Mouse (Mus musculus) limb, embryonic 12.5 days (tissue): ENCODE results near the gene Ino80e. TPM values are rescaled to one million over a fixed set of nuclear protein-coding genes. Genes with fewer than 3 reads are reported as not detected.

Experiments
- ATAC-seq: fragments of 200-750 bp; cut with Nextera tagmentation; 2 replicates; pipeline ENCODE4 v1.8.0; 2017; ENCODE audit warnings: low read depth, moderate TSS enrichment; ENCODE audit not compliant: insufficient number of reproducible peaks, insufficient read depth, low FRiP score, low TSS enrichment
- H3K27ac ChIP-seq: fragments of 300-500 bp; sonication (generic); 2 replicates; pipeline ENCODE4 v1.5.1; 2016; ENCODE audit warnings: mild to moderate bottlenecking, moderate library complexity
- H3K27me3 ChIP-seq: fragments of 300-500 bp; sonication (generic); 2 replicates; pipeline ENCODE4 v1.6.1; 2016; ENCODE audit warnings: mild to moderate bottlenecking, moderate library complexity
- H3K36me3 ChIP-seq: fragments of 300-500 bp; sonication (generic); 2 replicates; pipeline ENCODE4 v1.6.1; 2016; ENCODE audit warnings: mild to moderate bottlenecking, moderate library complexity
- H3K4me1 ChIP-seq: fragments of 300-500 bp; sonication (generic); replicated peaks from 2 replicates; pipeline ENCODE4 v1.6.1; 2016
- H3K4me2 ChIP-seq: fragments of 300-500 bp; sonication (generic); 2 replicates; pipeline ENCODE4 v1.6.1; 2016; ENCODE audit warnings: mild to moderate bottlenecking, moderate library complexity
- H3K4me3 ChIP-seq: fragments of 300-500 bp; sonication (generic); replicated peaks from 2 replicates; pipeline ENCODE4 v1.5.1; 2016; ENCODE audit warnings: mild to moderate bottlenecking
- H3K9ac ChIP-seq: fragments of 300-500 bp; sonication (generic); replicated peaks from 2 replicates; pipeline ENCODE4 v1.6.1; 2016; ENCODE audit warnings: mild to moderate bottlenecking, moderate library complexity
- H3K9me3 ChIP-seq: fragments of 300-500 bp; sonication (generic); 2 replicates; pipeline ENCODE4 v1.6.1; 2016; ENCODE audit warnings: mild to moderate bottlenecking, moderate library complexity
- WGBS: fragments of 180-500 bp; shearing (Covaris S2); methylation state at CpG from one replicate; pipeline ENCODE4 v1.1.7; 2016; 5-methylcytosine and 5-hydroxymethylcytosine counted together
- polyA plus RNA-seq: library from polyadenylated mRNA; unstranded; fragments of >200 nt; fragmentation: Nextera tagmentation; extraction: Ambion mirVana; gene quantifications from 2 replicates; pipeline ENCODE4 v1.2.1, GENCODE M21; 2016

The Ino80e gene
- polyA plus RNA-seq, 1 experiment from 2014 or later, result 93.3 TPM

DNA sequence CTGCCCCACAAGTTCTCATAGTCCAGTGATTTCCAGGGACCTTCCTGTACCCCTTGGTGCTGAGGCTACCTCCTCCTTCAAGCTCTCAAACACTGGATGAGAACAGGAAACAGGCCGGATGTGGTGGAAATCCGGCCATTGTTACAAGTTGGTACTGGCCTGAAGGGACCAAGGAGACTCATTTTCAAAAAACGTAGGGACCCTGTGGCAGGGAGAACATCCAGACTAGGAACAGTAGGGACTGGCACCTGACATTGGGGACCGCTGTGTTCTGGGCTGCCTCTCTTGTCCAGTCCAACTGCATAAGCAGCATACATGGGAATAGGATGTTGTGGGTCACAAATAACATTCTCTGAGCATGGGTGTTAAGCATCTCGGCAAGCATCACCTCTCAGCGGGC is 18.9 kb upstream of the Ino80e start:
- H3K36me3 ChIP-seq, result peaks cover 53% of the 10 kb centered on the region
- H3K27ac ChIP-seq, result 0 out of 2 replicates have a peak overlapping the region, but pooled peaks have one; percentile 9
- no peaks in the 10 kb centered on the region for H3K9me3 ChIP-seq
- WGBS, result 80% methylated on average over 6 of the region's 6 CpGs
- H3K4me1 ChIP-seq, result peaks cover 30% of the 10 kb centered on the region
- no peak for ATAC-seq
- H3K4me3 ChIP-seq, result peak overlapping the region; percentile 79; the same call in 1 of the 2 replicates
- H3K27me3 ChIP-seq, result no peaks in the 10 kb centered on the region
- H3K4me2 ChIP-seq, result peak overlapping the region; percentile 99
- H3K9ac ChIP-seq, result peak overlapping the region; percentile 76; the same call in 1 of the 2 replicates

DNA sequence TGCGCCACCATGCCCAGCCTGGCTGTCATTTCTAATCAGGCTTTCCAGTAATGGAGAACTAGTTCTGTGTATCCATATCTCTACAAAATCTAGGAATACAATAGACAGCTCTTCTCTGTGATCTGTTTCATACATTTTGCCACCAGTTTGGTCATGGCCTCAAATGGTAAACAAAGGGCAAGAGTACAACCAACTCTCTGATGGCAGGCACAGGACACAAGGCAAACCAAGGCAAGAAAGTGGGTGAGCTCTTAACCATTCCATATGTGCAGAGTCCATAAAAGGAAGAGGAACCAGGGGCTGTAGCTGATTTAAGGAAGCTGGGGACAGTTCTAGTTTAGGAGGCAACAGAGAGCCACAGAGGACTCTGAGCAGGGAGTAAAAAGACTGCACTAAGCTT is 15.1 kb upstream of the Ino80e start:
- Histone ChIP-seq H3K9ac (no peak overlapping the region), H3K27me3 (no peaks in the 10 kb centered on the region), H3K27ac (no peak overlapping the region), H3K4me3 (no peak overlapping the region), H3K4me1 (peaks cover 15% of the 10 kb centered on the region), H3K36me3 (peaks cover 91% of the 10 kb centered on the region), H3K9me3 (no peaks in the 10 kb centered on the region), H3K4me2 (no peak overlapping the region)
- 98% methylated on average over 1 of the region's 1 CpGs for WGBS
- no peak for ATAC-seq

DNA sequence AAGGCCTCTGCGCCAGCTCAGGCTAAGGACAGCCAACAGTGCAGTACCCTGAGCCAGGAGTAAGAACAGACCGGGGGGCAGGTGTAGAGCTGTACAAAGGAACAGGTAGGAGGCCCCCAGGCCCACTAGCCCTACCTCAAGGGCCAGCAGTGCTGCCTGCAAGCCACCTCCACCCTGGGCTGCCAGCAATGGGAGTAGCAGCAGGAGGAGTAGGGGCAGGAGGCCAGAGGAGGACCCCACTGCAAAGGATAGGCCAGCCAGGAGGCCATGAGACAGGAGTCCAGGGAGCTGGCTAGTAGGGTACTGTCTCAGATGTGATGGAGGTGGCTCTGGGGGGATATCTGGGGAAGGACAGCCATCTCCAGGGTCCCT is 8.3 kb upstream of the Ino80e start:
- Histone ChIP-seq H3K4me1 (no peaks in the 10 kb centered on the region), H3K4me2 (no peak overlapping the region), H3K9ac (peak overlapping the region; percentile 38; the same call in 1 of the 2 replicates), H3K9me3 (no peaks in the 10 kb centered on the region), H3K27ac (no peak overlapping the region), H3K27me3 (no peaks in the 10 kb centered on the region), H3K4me3 (no peak overlapping the region), H3K36me3 (peaks cover 99% of the 10 kb centered on the region)
- 98% methylated on average over 2 of the region's 2 CpGs for WGBS
- no peak for ATAC-seq

DNA sequence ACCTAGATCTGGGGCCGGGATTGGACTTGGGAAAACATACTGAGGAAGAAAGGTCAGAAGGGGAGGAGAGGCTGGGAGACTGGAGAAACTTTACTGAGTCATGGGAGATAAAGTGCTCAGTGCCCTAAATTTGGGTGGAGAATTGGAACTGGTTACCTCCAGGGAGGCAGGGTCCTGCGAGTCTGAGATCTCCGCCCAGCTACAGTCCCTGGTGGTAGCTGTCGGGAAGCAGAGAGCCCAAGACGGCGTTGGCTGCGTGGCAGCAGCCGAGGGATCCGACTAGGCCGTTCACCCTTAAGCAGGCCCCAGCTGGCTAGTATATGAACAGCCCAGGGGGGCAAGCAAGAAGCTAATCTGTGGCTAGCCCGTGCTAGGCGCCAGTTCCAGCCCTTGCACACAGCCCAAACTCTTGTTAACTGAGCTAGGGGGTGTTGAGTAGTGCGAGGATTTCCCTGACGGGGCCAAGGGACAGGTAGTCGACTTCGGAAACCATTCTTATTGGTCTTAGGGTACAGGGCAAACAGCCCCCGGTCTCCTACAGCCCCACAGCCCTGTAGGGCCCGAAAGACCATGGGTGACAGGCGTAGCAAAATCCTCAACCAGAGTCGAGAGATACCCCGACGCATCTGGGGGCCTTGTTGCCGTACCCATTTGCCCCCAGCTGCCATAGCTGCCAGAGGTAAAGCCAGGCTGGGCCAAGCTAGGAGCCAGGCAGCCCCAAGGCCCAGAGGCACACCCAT is 7.8 kb upstream of the Ino80e start:
- Histone ChIP-seq H3K36me3 (peaks cover 99% of the 10 kb centered on the region), H3K27me3 (no peaks in the 10 kb centered on the region), H3K9ac (no peak overlapping the region), H3K4me1 (no peaks in the 10 kb centered on the region), H3K27ac (no peak overlapping the region), H3K4me3 (no peak overlapping the region), H3K9me3 (no peaks in the 10 kb centered on the region), H3K4me2 (no peak overlapping the region)
- no peak for ATAC-seq
- 90% methylated on average over 23 of the region's 23 CpGs for WGBS

DNA sequence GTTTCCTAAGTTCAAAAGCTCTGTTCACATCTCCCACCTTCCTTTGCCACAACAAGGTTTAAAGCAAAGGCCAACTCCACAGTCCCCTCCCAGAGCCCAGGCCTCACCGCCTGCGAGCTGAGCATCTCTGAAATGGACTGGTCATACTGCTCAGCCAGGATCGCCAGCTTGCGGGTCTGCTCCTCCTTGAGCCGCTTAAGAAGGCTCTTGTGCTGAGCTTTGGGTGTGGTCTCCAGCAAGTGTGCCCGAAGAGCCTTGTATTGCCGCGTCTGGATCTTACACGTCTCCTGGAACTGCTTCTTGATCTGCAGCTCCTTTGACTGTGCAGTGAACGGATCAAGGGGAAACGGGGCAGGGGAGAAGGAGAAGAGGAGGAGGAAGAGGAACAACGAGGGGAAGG is 5.8 kb upstream of the Ino80e start:
- Histone ChIP-seq H3K4me1 (peaks cover 15% of the 10 kb centered on the region), H3K4me2 (no peak overlapping the region), H3K9me3 (no peaks in the 10 kb centered on the region), H3K27me3 (no peaks in the 10 kb centered on the region), H3K9ac (no peak overlapping the region), H3K36me3 (peaks cover 96% of the 10 kb centered on the region), H3K27ac (no peak overlapping the region), H3K4me3 (no peak overlapping the region)
- WGBS, result 86% methylated on average over 12 of the region's 12 CpGs
- no peak for ATAC-seq

DNA sequence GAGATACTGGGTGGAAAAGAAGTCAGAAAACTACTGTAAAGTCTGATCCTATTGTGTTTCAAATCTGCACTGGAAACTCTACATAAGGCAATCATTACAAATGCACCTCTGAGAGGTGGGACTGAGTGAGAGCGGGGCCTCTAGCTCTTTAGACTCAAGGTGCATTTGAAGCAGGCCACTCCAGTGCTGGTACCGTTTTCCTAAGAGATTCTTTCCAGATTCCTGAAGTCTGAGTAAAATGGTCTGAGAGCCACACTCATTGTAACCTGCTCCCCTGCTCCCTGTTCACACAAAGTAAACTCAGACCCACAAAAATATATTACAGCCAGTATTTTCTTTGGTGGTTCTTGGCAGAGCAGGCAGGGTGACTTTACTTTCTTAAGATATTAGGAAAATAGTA is 5.4 kb upstream of the Ino80e start:
- 83% methylated on average over 2 of the region's 2 CpGs for WGBS
- ATAC-seq, result no peak

DNA sequence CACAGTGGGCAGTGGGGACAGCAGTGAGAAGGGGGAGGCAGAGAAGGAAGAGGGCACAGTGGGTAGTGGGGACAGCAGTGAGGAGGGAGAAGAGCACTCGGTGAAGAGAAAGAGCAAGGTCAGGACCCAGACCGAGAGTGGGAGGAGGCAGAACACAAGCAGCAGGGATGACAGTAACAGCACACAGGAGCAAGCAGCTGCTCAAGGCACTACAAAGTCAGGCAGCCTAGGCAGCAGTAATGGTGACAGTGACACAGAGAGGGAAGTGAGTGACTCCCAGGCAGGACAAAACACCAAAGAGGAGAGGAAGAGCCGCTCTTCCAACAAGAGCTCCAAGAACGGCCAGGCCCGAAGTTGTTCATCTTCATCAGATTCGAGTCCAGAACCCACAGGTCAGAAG is 1.6 kb upstream of the Ino80e start:
- H3K4me2 ChIP-seq, result peak overlapping the region; percentile 82
- peaks cover 30% of the 10 kb centered on the region for H3K4me1 ChIP-seq
- H3K36me3 ChIP-seq, result peaks cover 73% of the 10 kb centered on the region
- ATAC-seq, result no peak
- H3K27me3 ChIP-seq, result no peaks in the 10 kb centered on the region
- H3K27ac ChIP-seq, result peak overlapping the region; percentile 89
- peak overlapping the region; percentile 68 for H3K9ac ChIP-seq
- no peaks in the 10 kb centered on the region for H3K9me3 ChIP-seq
- H3K4me3 ChIP-seq, result peak overlapping the region; percentile 69
- 68% methylated on average over 6 of the region's 6 CpGs for WGBS

More for the DNA sequence above, 5.4 kb upstream of the Ino80e start:
- Histone ChIP-seq H3K4me2 (no peak overlapping the region), H3K27me3 (no peaks in the 10 kb centered on the region), H3K36me3 (peaks cover 91% of the 10 kb centered on the region), H3K4me3 (no peak overlapping the region), H3K9ac (no peak overlapping the region), H3K27ac (no peak overlapping the region), H3K4me1 (peaks cover 20% of the 10 kb centered on the region), H3K9me3 (no peaks in the 10 kb centered on the region)

DNA sequence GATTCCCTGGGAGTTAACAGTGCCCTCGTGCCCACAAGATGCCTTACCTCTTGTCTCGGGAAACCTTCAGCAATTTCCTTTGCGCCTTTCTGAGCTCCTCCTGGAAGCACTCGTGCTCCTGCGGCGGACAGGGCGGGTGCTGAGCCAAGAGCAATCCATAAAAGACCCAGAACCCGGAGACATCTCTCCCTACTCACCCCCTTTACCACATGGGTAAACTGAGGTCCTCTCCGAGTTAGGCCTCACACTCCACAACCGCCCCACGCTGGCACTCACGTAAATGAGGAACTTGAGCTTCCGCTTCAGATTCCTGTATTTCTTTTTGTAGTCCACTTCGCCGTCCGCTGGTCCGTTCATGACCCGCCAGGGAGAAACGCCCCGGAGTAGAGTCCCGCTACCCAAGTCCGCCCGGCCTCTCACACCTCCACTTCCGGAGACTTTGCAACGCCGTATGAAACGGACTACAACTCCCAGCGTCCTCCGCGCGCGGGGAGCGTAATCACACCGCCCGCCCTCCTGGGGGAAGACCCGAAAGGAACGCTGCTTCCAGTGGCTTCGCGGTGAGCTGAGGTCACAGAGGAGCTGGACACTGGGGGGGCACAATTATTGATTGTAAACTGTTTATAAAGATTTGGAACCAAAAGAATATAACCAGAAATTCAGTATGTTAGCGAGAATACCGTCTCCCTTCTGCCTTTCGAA is 597 bp downstream of the Ino80e start, which contains the start of gene Hirip3:
Gene Hirip3 (plus strand): TSS at position 544 of the 702 bp plus-strand sequence.
- ATAC-seq, result peak; percentile 90
- WGBS, result 2% methylated on average over 42 of the region's 42 CpGs
- H3K27ac ChIP-seq, result peak within 1 kb of the TSS; percentile 89
- peaks cover 73% of the 10 kb centered on the region for H3K36me3 ChIP-seq
- H3K4me2 ChIP-seq, result peak within 1 kb of the TSS; percentile 82
- peak within 1 kb of the TSS; percentile 69 for H3K4me3 ChIP-seq
- H3K27me3 ChIP-seq, result no peaks in the 10 kb centered on the region
- H3K9ac ChIP-seq, result peak within 1 kb of the TSS; percentile 68
- H3K4me1 ChIP-seq, result peaks cover 30% of the 10 kb centered on the region
- no peaks in the 10 kb centered on the region for H3K9me3 ChIP-seq

DNA sequence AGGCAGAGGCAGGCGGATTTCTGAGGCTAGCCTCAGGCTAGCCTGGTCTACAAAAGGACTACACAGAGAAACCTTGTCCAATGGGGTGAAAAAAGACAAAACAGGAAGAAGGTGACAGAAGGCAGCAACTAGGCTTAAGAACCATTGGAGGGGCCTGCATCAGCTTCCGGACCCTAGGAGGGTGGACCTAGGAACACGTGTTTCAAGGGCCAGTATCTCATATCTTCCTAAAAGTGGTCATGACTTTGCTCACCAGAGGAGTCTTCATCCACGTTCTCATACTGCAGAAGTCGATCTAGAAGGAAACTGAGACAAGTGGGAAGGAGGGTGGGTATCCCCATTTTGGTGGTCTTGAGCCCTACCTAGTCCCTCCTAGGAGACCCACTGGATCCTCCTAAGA is 1.2 kb downstream of the Ino80e start:
- H3K4me2 ChIP-seq, result peak overlapping the region; percentile 82
- WGBS, result 63% methylated on average over 5 of the region's 5 CpGs
- H3K9ac ChIP-seq, result peak overlapping the region; percentile 68
- no peaks in the 10 kb centered on the region for H3K27me3 ChIP-seq
- H3K36me3 ChIP-seq, result peaks cover 73% of the 10 kb centered on the region
- H3K27ac ChIP-seq, result no peak overlapping the region
- H3K9me3 ChIP-seq, result no peaks in the 10 kb centered on the region
- H3K4me3 ChIP-seq, result peak overlapping the region; percentile 69
- H3K4me1 ChIP-seq, result peaks cover 30% of the 10 kb centered on the region
- no peak for ATAC-seq

DNA sequence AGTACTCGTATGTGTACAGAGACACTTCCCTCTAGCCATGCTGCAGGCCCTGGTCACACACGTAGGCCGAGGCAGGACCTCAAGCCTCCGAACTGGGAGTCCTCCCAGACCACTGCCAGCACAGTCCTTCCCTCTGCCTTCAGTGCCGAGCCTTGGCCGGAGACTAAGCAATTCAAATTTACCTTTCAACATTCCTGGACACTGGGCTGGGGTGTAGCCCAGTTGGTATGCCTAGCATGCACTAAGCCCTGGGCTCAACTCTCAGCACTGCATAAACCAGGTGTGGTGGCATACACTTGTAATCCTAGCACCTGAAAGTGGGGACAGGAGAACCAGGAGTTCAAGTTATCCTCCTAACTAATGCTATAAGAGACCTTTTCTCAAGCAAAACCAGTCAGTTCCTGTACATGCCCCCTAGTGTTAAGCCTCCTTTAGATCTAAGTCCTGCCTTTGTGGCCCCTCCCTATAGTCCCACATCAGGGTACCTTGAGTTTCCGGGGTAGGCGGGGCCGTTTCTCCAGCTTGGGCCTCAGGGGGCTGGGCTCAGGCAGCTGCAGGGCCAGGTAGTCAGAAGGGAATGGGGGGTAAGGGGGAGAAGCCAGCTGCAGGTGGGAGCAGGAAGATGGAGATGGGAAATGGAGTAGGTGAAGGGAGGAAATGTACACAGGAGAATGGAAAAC is 5.3 kb downstream of the Ino80e start:
- Histone ChIP-seq H3K4me3 (no peak overlapping the region), H3K9ac (0 out of 2 replicates have a peak overlapping the region, but pooled peaks have one; percentile 34), H3K27ac (no peak overlapping the region), H3K4me1 (peaks cover 9% of the 10 kb centered on the region), H3K27me3 (no peaks in the 10 kb centered on the region), H3K36me3 (peaks cover 88% of the 10 kb centered on the region), H3K4me2 (no peak overlapping the region), H3K9me3 (no peaks in the 10 kb centered on the region)
- WGBS, result 75% methylated on average over 9 of the region's 9 CpGs
- no peak for ATAC-seq

DNA sequence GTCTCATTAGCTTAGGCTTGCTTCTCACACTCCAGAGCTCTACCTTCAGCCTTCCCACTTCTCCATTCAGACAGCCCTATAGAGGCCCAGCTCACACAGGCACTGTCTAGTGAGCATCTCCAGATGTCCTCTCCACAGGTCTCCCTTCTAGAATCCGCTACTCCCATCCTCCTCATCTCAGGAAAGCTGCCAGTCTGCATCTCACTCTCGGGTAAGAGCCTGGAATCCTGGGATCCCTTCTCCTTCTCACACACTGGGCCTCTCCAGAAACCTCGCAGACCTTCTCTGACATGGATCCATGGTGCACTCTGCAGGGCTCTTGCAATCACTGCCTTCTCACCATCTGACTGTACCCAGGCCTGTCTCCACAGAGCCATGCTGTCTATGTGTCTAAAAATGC is 6.5 kb downstream of the Ino80e start:
- Histone ChIP-seq H3K9me3 (no peaks in the 10 kb centered on the region), H3K9ac (no peak overlapping the region), H3K4me1 (peaks cover 2% of the 10 kb centered on the region; the same call in 1 of the 2 replicates), H3K4me3 (no peak overlapping the region), H3K27me3 (peaks cover 6% of the 10 kb centered on the region; the same call in 1 of the 2 replicates), H3K27ac (no peak overlapping the region), H3K4me2 (no peak overlapping the region), H3K36me3 (peaks cover 95% of the 10 kb centered on the region)
- 83% methylated on average over 3 of the region's 3 CpGs for WGBS
- ATAC-seq, result no peak
